In genomic region chr16:17201977-17202376, GRCm38 (mm10) we compare ENCODE assay signal across 9 mouse cellular contexts. TPM values are rescaled to one million over a fixed set of nuclear protein-coding genes. Genes with fewer than 3 reads are reported as not detected.
A peak's percentile ranks its signal among the peaks of the same experiment; 100 is the strongest.
DNase-seq lines count a peak whose midpoint lies in the region; ATAC-seq and TF ChIP-seq lines count a peak whose summit lies in the region.
"Had no signal": no experiment of that assay in that cellular context is flagged by ENCODE, and none has a peak within 500 bp of the region (broad histone marks: within the 10 kb centered on the region; RNA-seq: fewer than 3 reads in every experiment).

No protein-coding gene starts in this region.

- peak overlapping the region; percentile 100; the same call in 1 of the 2 replicates for H3K27ac ChIP-seq in heart, embryonic 10.5 days
- H3K27ac ChIP-seq in embryonic facial prominence, embryonic 10.5 days (replicated peaks), result no peak overlapping the region
- peak overlapping the region; percentile 22; the same call in 1 of the 2 replicates for H3K27ac ChIP-seq in liver, embryonic 14.5 days

- no peak overlapping the region for H3K9ac ChIP-seq in liver, embryonic 14.5 days (replicated peaks)

- no peak for ATAC-seq in liver, embryonic 14.5 days (ENCODE audit: insufficient read depth)

- peaks cover 13% of the 10 kb centered on the region for H3K4me1 ChIP-seq in heart, embryonic 10.5 days
- H3K4me1 ChIP-seq in embryonic facial prominence, embryonic 10.5 days, result peaks cover 15% of the 10 kb centered on the region
- H3K4me1 ChIP-seq in liver, embryonic 14.5 days (replicated peaks; ENCODE audit: control insufficient read depth in 2 of 2, insufficient read depth in 2 of 2, low read length in 1 of 2), result peaks cover 11 to 15% of the 10 kb centered on the region in 2 experiments

- no peak for TF ChIP-seq EP300 in liver, embryonic 14.5 days (IDR thresholded peaks at IDR 0.05; ENCODE audit: low read depth)

- WGBS in heart, embryonic 10.5 days, result 75% methylated on average over 2 of the region's 2 CpGs
- 67% methylated on average over 2 of the region's 2 CpGs for WGBS in embryonic facial prominence, embryonic 10.5 days
- WGBS in liver, embryonic 14.5 days (ENCODE audit: insufficient replicate concordance), result 50% methylated on average over 2 of the region's 2 CpGs

- intact Hi-C loops in heart, postnatal 25 days (cut with DNase I), result no loop called here

- H3K9me3 ChIP-seq in heart, embryonic 10.5 days, result no peaks in the 10 kb centered on the region
- H3K9me3 ChIP-seq in embryonic facial prominence, embryonic 10.5 days, result no peaks in the 10 kb centered on the region
- no peaks in the 10 kb centered on the region for H3K9me3 ChIP-seq in liver, embryonic 14.5 days (ENCODE audit: control insufficient read depth, low read length)

- no peak overlapping the region for H3K4me2 ChIP-seq in liver, embryonic 14.5 days (ENCODE audit: low read depth)

- H3K4me3 ChIP-seq in heart, embryonic 10.5 days, result no peak overlapping the region
- H3K4me3 ChIP-seq in embryonic facial prominence, embryonic 10.5 days, result peak overlapping the region; percentile 97; the same call in 1 of the 2 replicates
- no peak overlapping the region; a peak in 1 of 4 replicates for H3K4me3 ChIP-seq in liver, embryonic 14.5 days (ENCODE audit: insufficient read depth in 1 of 2, low read depth in 2 of 2, low read length in 2 of 2)

- DNase-seq in heart, embryonic 10.5 days (ENCODE audit: low spot score), result no peak
- no peak for DNase-seq in heart, postnatal 25 days (ENCODE audit: low spot score)
- peak; percentile 88 for DNase-seq in 3T3-L1 (ENCODE audit: low read depth, low spot score)
- no peak for DNase-seq in embryonic facial prominence, embryonic 10.5 days (ENCODE audit: low spot score)
- DNase-seq in liver, embryonic 14.5 days (ENCODE audit: low read depth in 3 of 3, low spot score in 3 of 3), result no peak
- no peak for DNase-seq in yolk sac, embryonic 10.5 days (ENCODE audit: low spot score)
- DNase-seq in spleen, adult 18-20 months, result no peak
- DNase-seq in kidney, postnatal 10 days, result no peak

- peaks cover 7% of the 10 kb centered on the region; the same call in 1 of the 2 replicates for H3K36me3 ChIP-seq in heart, embryonic 10.5 days
- H3K36me3 ChIP-seq in embryonic facial prominence, embryonic 10.5 days (replicated peaks), result peaks cover 16% of the 10 kb centered on the region
- no peaks in the 10 kb centered on the region for H3K36me3 ChIP-seq in liver, embryonic 14.5 days (replicated peaks; ENCODE audit: control insufficient read depth, insufficient read depth, low read depth)

- peaks cover 11% of the 10 kb centered on the region for H3K27me3 ChIP-seq in heart, embryonic 10.5 days (ENCODE audit: insufficient read depth, poor library complexity, severe bottlenecking)
- peaks cover 11% of the 10 kb centered on the region for H3K27me3 ChIP-seq in embryonic facial prominence, embryonic 10.5 days (replicated peaks; ENCODE audit: low read depth, poor library complexity, severe bottlenecking)
- H3K27me3 ChIP-seq in liver, embryonic 14.5 days (ENCODE audit: control insufficient read depth, insufficient read depth, low read length), result no peaks in the 10 kb centered on the region
- H3K27me3 ChIP-seq: Patski had no signal

- peak; percentile 25; the same call in 1 of the 2 replicates for TF ChIP-seq CTCF in liver, embryonic 14.5 days (IDR thresholded peaks at IDR 0.05; ENCODE audit: low read depth)

RNA-seq across cellular contexts. Expression of gene Ube2l3, which starts 0.5 kb away (rescaled TPM):
- 341 and 377 TPM in 2 replicates for polyA plus RNA-seq in heart, embryonic 10.5 days (2016; fragmentation: Nextera tagmentation; extraction: Ambion mirVana)
- 100 to 1,000 TPM; 102 to 113 TPM for total RNA-seq in heart, postnatal 25 days (2021)
- polyA plus RNA-seq in embryonic facial prominence, embryonic 10.5 days (2016; fragmentation: Nextera tagmentation; extraction: Ambion mirVana), result 410 and 436 TPM in 2 replicates
- 34.6 and 65.1 TPM in 2 replicates for polyA plus RNA-seq in liver, embryonic 14.5 days (2012; rRNA removed)
- polyA plus RNA-seq in liver, embryonic 14.5 days (2014; fragmentation: Nextera tagmentation; extraction: Ambion mirVana), result 208 and 218 TPM in 2 replicates

RNA-seq across cellular contexts. Expression of gene Rimbp3, which starts 6.4 kb away (rescaled TPM):
- polyA plus RNA-seq in heart, embryonic 10.5 days (2016; fragmentation: Nextera tagmentation; extraction: Ambion mirVana), result 0.28 and 0.49 TPM in 2 replicates
- total RNA-seq in heart, postnatal 25 days (2021), result under 1 TPM; 0.08 to 0.14 TPM
- 0.70 and 0.79 TPM in 2 replicates for polyA plus RNA-seq in embryonic facial prominence, embryonic 10.5 days (2016; fragmentation: Nextera tagmentation; extraction: Ambion mirVana)
- 0.01 and 0.03 TPM in 2 replicates for polyA plus RNA-seq in liver, embryonic 14.5 days (2012; rRNA removed)
- polyA plus RNA-seq in liver, embryonic 14.5 days (2014; fragmentation: Nextera tagmentation; extraction: Ambion mirVana), result 0.05 and 0.06 TPM in 2 replicates

RNA-seq across cellular contexts. Expression of gene Hic2, which starts 31.4 kb away (rescaled TPM):
- polyA plus RNA-seq in heart, embryonic 10.5 days (2016; fragmentation: Nextera tagmentation; extraction: Ambion mirVana), result 8.6 and 10.6 TPM in 2 replicates
- 1 to 10 TPM; 2.0 to 2.2 TPM for total RNA-seq in heart, postnatal 25 days (2021)
- 17.0 and 17.1 TPM in 2 replicates for polyA plus RNA-seq in embryonic facial prominence, embryonic 10.5 days (2016; fragmentation: Nextera tagmentation; extraction: Ambion mirVana)
- 2.0 and 2.2 TPM in 2 replicates for polyA plus RNA-seq in liver, embryonic 14.5 days (2012; rRNA removed)
- polyA plus RNA-seq in liver, embryonic 14.5 days (2014; fragmentation: Nextera tagmentation; extraction: Ambion mirVana), result 2.0 TPM in 2 replicates

RNA-seq across cellular contexts. Expression of gene Ccdc116, which starts 54.9 kb away (rescaled TPM):
- 0.36 and 0.55 TPM in 2 replicates for polyA plus RNA-seq in heart, embryonic 10.5 days (2016; fragmentation: Nextera tagmentation; extraction: Ambion mirVana)
- under 1 TPM in 1 of 2 experiments, not detected in 1; 0.13 TPM for total RNA-seq in heart, postnatal 25 days (2021)
- 0.55 and 0.57 TPM in 2 replicates for polyA plus RNA-seq in embryonic facial prominence, embryonic 10.5 days (2016; fragmentation: Nextera tagmentation; extraction: Ambion mirVana)
- polyA plus RNA-seq in liver, embryonic 14.5 days (2012; rRNA removed), result 0.92 and 1.0 TPM in 2 replicates
- polyA plus RNA-seq in liver, embryonic 14.5 days (2014; fragmentation: Nextera tagmentation; extraction: Ambion mirVana), result 0.37 and 0.51 TPM in 2 replicates

RNA-seq across cellular contexts. Expression of gene Ydjc, which starts 57.6 kb away (rescaled TPM):
- polyA plus RNA-seq in heart, embryonic 10.5 days (2016; fragmentation: Nextera tagmentation; extraction: Ambion mirVana), result 5.6 and 9.8 TPM in 2 replicates
- total RNA-seq in heart, postnatal 25 days (2021), result 1 to 10 TPM; 1.1 to 2.2 TPM
- polyA plus RNA-seq in embryonic facial prominence, embryonic 10.5 days (2016; fragmentation: Nextera tagmentation; extraction: Ambion mirVana), result 6.7 and 7.5 TPM in 2 replicates
- 10.2 and 10.8 TPM in 2 replicates for polyA plus RNA-seq in liver, embryonic 14.5 days (2012; rRNA removed)
- polyA plus RNA-seq in liver, embryonic 14.5 days (2014; fragmentation: Nextera tagmentation; extraction: Ambion mirVana), result 7.9 and 9.6 TPM in 2 replicates
